Mouse (Mus musculus): ENCODE results near the gene Trim21.

- TF ChIP-seq POLR2A (IDR thresholded peaks at IDR 0.05; ENCODE audit: borderline replicate concordance, low read depth, low read length): no peak
- no peak for TF ChIP-seq CTCF (IDR thresholded peaks at IDR 0.05; ENCODE audit: low read depth, low read length)
Observed at GRCm38 (mm10) chr7:102508066-102508465, 57.2 kb downstream of the Trim21 start.
